Mouse (Mus musculus): ENCODE data around the gene Serinc3. TPM values are rescaled to one million over a fixed set of nuclear protein-coding genes. Genes with fewer than 3 reads are reported as not detected.
"Not testable (repeated sequence)": the region's sequence is repeated elsewhere in the genome, so short reads cannot be mapped to it uniquely, and the experiment has no call there.

Gene Serinc3
- polyA plus RNA-seq, 1 experiment from 2014 or later, result 24.7 TPM

- H3K9me3 ChIP-seq (replicated peaks), result 0 out of 2 replicates have a peak, but pooled peaks cover 2% of the 10 kb centered on the region
- no peak for DNase-seq (ENCODE audit: low spot score)
- 0 out of 2 replicates have a peak overlapping the region, but pooled peaks have one; percentile 7 for H3K4me3 ChIP-seq
- peaks cover 30% of the 10 kb centered on the region for H3K4me1 ChIP-seq
- 85% methylated on average over 5 of the region's 5 CpGs for WGBS
- H3K27ac ChIP-seq (replicated peaks), result no peak overlapping the region
- peaks cover 14% of the 10 kb centered on the region for H3K36me3 ChIP-seq
- H3K27me3 ChIP-seq (ENCODE audit: low read depth, poor library complexity, severe bottlenecking), result no peaks in the 10 kb centered on the region
These were observed 15.3 kb upstream of the Serinc3 start for GRCm38 (mm10) chr2:163660103-163660701.

DNA sequence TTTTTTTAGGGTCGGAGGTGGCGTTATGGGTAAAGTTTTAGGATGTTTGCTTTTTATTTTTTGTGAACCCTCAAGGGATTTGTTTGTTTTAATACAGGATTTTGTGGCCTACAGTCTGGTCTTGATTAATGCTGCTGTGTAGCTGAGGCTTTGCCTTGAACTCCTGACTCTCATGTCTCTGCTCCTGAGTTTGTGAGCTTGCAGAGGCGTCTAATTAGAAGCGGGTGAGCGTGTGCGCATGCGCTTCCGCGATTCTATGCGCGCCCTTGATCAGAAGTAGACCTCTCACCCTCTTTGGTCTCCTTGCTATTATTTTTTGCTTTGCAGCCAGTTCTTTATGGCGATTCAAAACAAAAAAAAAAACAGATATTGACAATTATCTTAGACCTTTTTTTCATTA, 14.5 kb upstream of the Serinc3 start:
- H3K4me1 ChIP-seq, result peaks cover 30% of the 10 kb centered on the region
- peaks cover 13% of the 10 kb centered on the region for H3K36me3 ChIP-seq
- 78% methylated on average over 12 of the region's 12 CpGs for WGBS
- H3K4me3 ChIP-seq, result peak overlapping the region; percentile 82
- H3K27ac ChIP-seq (replicated peaks), result peak overlapping the region; percentile 95; the same call in 1 of the 2 replicates
- H3K27me3 ChIP-seq (ENCODE audit: low read depth, poor library complexity, severe bottlenecking), result no peaks in the 10 kb centered on the region
- H3K9me3 ChIP-seq (replicated peaks), result 0 out of 2 replicates have a peak, but pooled peaks cover 2% of the 10 kb centered on the region
- DNase-seq (ENCODE audit: low spot score), result no peak

- peak; percentile 18 for DNase-seq (ENCODE audit: low spot score)
- 2% methylated on average over 8 of the region's 8 CpGs for WGBS
- peaks cover 30% of the 10 kb centered on the region for H3K4me1 ChIP-seq
- H3K27me3 ChIP-seq (ENCODE audit: low read depth, poor library complexity, severe bottlenecking), result no peaks in the 10 kb centered on the region
- peaks cover 8% of the 10 kb centered on the region for H3K36me3 ChIP-seq
- 0 out of 2 replicates have a peak, but pooled peaks cover 2% of the 10 kb centered on the region for H3K9me3 ChIP-seq (replicated peaks)
- peak overlapping the region; percentile 95 for H3K27ac ChIP-seq (replicated peaks)
- peak overlapping the region; percentile 82 for H3K4me3 ChIP-seq
These were observed 14.0 kb upstream of the Serinc3 start for GRCm38 (mm10) chr2:163658941-163659340.

GRCm38 (mm10) chr2:163657975-163658886, 13.3 kb upstream of the Serinc3 start, which contains the start of gene Pkig:
TSS of gene Pkig (plus strand) at chr2:163658386.
- Histone ChIP-seq H3K27ac (replicated peaks) (peak within 1 kb of the TSS; percentile 95), H3K27me3 (ENCODE audit: low read depth, poor library complexity, severe bottlenecking) (no peaks in the 10 kb centered on the region), H3K36me3 (peaks cover 5% of the 10 kb centered on the region; the same call in 1 of the 2 replicates), H3K4me1 (peaks cover 30% of the 10 kb centered on the region), H3K4me3 (peak within 1 kb of the TSS; percentile 82), H3K9me3 (replicated peaks) (0 out of 2 replicates have a peak, but pooled peaks cover 2% of the 10 kb centered on the region)
- WGBS, result under 1% methylated on average over 71 of the region's 71 CpGs
- peak; percentile 90 for DNase-seq (ENCODE audit: low spot score)

DNA sequence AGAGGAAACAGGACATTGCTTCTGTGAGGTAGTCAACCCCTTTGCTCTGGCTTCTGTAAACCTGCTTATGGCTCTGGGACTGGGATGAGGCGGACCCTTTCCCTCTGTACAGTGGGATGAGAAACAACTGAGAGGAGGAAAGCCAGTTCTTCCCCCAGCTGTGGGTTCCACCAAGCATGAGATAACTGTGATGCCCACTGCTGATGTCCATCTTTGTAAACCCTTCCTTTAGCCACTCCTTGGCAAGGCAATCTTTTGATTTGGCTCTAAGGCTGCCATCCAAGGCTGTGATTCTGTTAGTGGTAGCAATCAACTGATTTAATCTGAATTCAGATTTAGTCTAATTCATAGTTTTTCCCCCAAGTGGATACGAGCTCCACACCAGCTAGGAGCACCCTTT, 12.6 kb upstream of the Serinc3 start:
- Histone ChIP-seq H3K9me3 (replicated peaks) (0 out of 2 replicates have a peak, but pooled peaks cover 2% of the 10 kb centered on the region), H3K27me3 (ENCODE audit: low read depth, poor library complexity, severe bottlenecking) (no peaks in the 10 kb centered on the region), H3K4me3 (no peak overlapping the region), H3K4me1 (peaks cover 30% of the 10 kb centered on the region), H3K36me3 (peaks cover 5% of the 10 kb centered on the region; the same call in 1 of the 2 replicates), H3K27ac (replicated peaks) (no peak overlapping the region)
- no peak for DNase-seq (ENCODE audit: low spot score)
- 90% methylated on average over 2 of the region's 2 CpGs for WGBS

DNA sequence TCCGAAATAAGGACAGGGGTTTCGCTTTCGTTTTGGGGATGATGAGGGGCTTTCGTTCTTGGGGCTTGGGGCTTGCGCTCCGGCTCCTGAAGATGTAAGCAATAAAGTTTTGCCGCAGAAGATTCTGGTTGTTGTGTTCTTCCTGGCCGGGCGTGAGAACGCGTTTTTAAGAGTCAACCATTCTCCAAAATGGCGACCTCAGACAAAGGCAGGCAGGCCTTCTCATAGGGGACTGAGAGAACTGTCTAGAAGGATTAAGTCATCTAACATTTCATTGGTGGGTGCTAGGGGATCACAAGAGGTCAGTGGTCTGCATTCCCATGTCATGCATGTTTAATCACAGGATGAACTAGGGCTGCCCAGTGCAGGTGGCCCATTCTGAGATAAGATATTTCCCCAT, 10.8 kb upstream of the Serinc3 start:
- H3K27ac ChIP-seq (replicated peaks); H3K27me3 ChIP-seq (ENCODE audit: low read depth, poor library complexity, severe bottlenecking); H3K36me3 ChIP-seq; H3K9me3 ChIP-seq (replicated peaks); H3K4me3 ChIP-seq; DNase-seq (ENCODE audit: low spot score): not testable (repeated sequence)
- peaks cover 20% of the 10 kb centered on the region for H3K4me1 ChIP-seq
- 97% methylated on average over 9 of the region's 12 CpGs for WGBS

GRCm38 (mm10) chr2:163646461-163647080, 1.6 kb upstream of the Serinc3 start:
- Histone ChIP-seq H3K36me3 (peaks cover 9% of the 10 kb centered on the region), H3K27ac (replicated peaks) (no peak overlapping the region), H3K9me3 (replicated peaks) (peaks cover 11% of the 10 kb centered on the region), H3K4me1 (peaks cover 17% of the 10 kb centered on the region), H3K27me3 (ENCODE audit: low read depth, poor library complexity, severe bottlenecking) (no peaks in the 10 kb centered on the region), H3K4me3 (no peak overlapping the region)
- DNase-seq (ENCODE audit: low spot score), result no peak
- 97% methylated on average over 5 of the region's 5 CpGs for WGBS

GRCm38 (mm10) chr2:163645700-163646460, 949 bp upstream of the Serinc3 start:
- Histone ChIP-seq H3K4me1 (peaks cover 17% of the 10 kb centered on the region), H3K27ac (replicated peaks) (peak overlapping the region; percentile 94; the same call in 1 of the 2 replicates), H3K9me3 (replicated peaks) (peaks cover 8% of the 10 kb centered on the region), H3K36me3 (peaks cover 16% of the 10 kb centered on the region), H3K27me3 (ENCODE audit: low read depth, poor library complexity, severe bottlenecking) (no peaks in the 10 kb centered on the region), H3K4me3 (peak overlapping the region; percentile 80; the same call in 1 of the 2 replicates)
- 84% methylated on average over 11 of the region's 11 CpGs for WGBS
- no peak for DNase-seq (ENCODE audit: low spot score)

DNA sequence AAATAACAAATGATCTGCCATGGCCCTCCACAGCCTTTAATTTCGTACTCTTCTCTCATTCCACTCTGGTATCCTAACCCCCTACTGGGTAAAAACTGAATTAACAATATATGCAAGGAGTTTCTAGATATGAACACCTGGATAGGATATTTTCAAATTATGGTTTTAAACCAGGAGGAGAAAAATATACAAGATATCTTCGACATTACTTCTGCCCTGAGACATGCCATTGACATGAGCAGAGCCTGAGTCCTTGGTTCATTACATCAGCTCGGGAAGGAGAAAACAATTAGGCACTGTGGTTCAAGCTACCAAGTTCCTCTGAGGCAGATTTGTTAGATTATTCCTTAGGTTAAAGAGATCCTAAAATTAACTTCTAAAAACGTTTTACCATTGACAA, 884 bp downstream of the Serinc3 start:
- Histone ChIP-seq H3K27ac (replicated peaks) (peak overlapping the region; percentile 94), H3K27me3 (ENCODE audit: low read depth, poor library complexity, severe bottlenecking) (no peaks in the 10 kb centered on the region), H3K4me3 (peak overlapping the region; percentile 80), H3K9me3 (replicated peaks) (no peaks in the 10 kb centered on the region), H3K36me3 (peaks cover 19% of the 10 kb centered on the region), H3K4me1 (peaks cover 17% of the 10 kb centered on the region)
- DNase-seq (ENCODE audit: low spot score), result no peak
- 21% methylated on average over 4 of the region's 4 CpGs for WGBS

- Histone ChIP-seq H3K4me1 (peaks cover 17% of the 10 kb centered on the region), H3K9me3 (replicated peaks) (no peaks in the 10 kb centered on the region), H3K27me3 (ENCODE audit: low read depth, poor library complexity, severe bottlenecking) (no peaks in the 10 kb centered on the region), H3K36me3 (peaks cover 19% of the 10 kb centered on the region), H3K4me3 (peak overlapping the region; percentile 80), H3K27ac (replicated peaks) (peak overlapping the region; percentile 94; the same call in 1 of the 2 replicates)
- WGBS, result 91% methylated on average over 2 of the region's 2 CpGs
- DNase-seq (ENCODE audit: low spot score), result no peak
These were observed 1.4 kb downstream of the Serinc3 start for GRCm38 (mm10) chr2:163643576-163643971.

- peaks cover 17% of the 10 kb centered on the region for H3K4me1 ChIP-seq
- DNase-seq (ENCODE audit: low spot score), result no peak
- 0 out of 2 replicates have a peak overlapping the region, but pooled peaks have one; percentile 28 for H3K27ac ChIP-seq (replicated peaks)
- H3K27me3 ChIP-seq (ENCODE audit: low read depth, poor library complexity, severe bottlenecking), result no peaks in the 10 kb centered on the region
- H3K9me3 ChIP-seq (replicated peaks), result no peaks in the 10 kb centered on the region
- peak overlapping the region; percentile 80 for H3K4me3 ChIP-seq
- 93% methylated on average over 30 of the region's 30 CpGs for WGBS
- H3K36me3 ChIP-seq, result peaks cover 19% of the 10 kb centered on the region
These were observed 2.0 kb downstream of the Serinc3 start for GRCm38 (mm10) chr2:163642685-163643575.
